Mouse (Mus musculus) hindbrain, embryonic 12.5 days (tissue): ENCODE data around the gene Fam213a. TPM values are rescaled to one million over a fixed set of nuclear protein-coding genes. Genes with fewer than 3 reads are reported as not detected.
A peak's percentile ranks its signal among the peaks of the same experiment; 100 is the strongest.

Source experiments
- ATAC-seq: fragments of 200-750 bp; cut with Nextera tagmentation; 2 replicates; pipeline ENCODE4 v1.8.0; 2017; ENCODE audit warnings: moderate TSS enrichment; ENCODE audit not compliant: low FRiP score
- H3K27ac ChIP-seq: fragments of 300-500 bp; sonication (generic); 2 replicates; pipeline ENCODE4 v1.5.1; 2016; ENCODE audit warnings: mild to moderate bottlenecking
- H3K27me3 ChIP-seq: fragments of 300-500 bp; sonication (generic); 2 replicates; pipeline ENCODE4 v1.6.1; 2016; ENCODE audit warnings: mild to moderate bottlenecking
- H3K36me3 ChIP-seq: fragments of 300-500 bp; sonication (generic); 2 replicates; pipeline ENCODE4 v1.6.1; 2016; ENCODE audit warnings: mild to moderate bottlenecking
- H3K4me1 ChIP-seq: fragments of 300-500 bp; sonication (generic); 2 replicates; pipeline ENCODE4 v1.6.1; 2016
- H3K4me2 ChIP-seq: fragments of 300-500 bp; sonication (generic); replicated peaks from 2 replicates; pipeline ENCODE4 v1.6.1; 2016; ENCODE audit warnings: mild to moderate bottlenecking
- H3K4me3 ChIP-seq: fragments of 300-500 bp; sonication (generic); 2 replicates; pipeline ENCODE4 v1.5.1; 2016; ENCODE audit warnings: mild to moderate bottlenecking
- H3K9ac ChIP-seq: fragments of 300-500 bp; sonication (generic); 2 replicates; pipeline ENCODE4 v1.6.1; 2016; ENCODE audit warnings: mild to moderate bottlenecking, moderate library complexity
- H3K9me3 ChIP-seq: fragments of 300-500 bp; sonication (generic); replicated peaks from 2 replicates; pipeline ENCODE4 v1.6.1; 2016; ENCODE audit warnings: mild to moderate bottlenecking
- WGBS: fragments of 180-500 bp; shearing (Covaris S2); methylation state at CpG from one replicate; pipeline ENCODE4 v1.1.7; 2016; 5-methylcytosine and 5-hydroxymethylcytosine counted together
- polyA plus RNA-seq: library from polyadenylated mRNA; unstranded; fragments of >200 nt; fragmentation: Nextera tagmentation; extraction: Ambion mirVana; gene quantifications from 2 replicates; pipeline ENCODE4 v1.2.1, GENCODE M21; 2016

The Fam213a gene
- polyA plus RNA-seq, 1 experiment from 2014 or later = 65.1 TPM

DNA sequence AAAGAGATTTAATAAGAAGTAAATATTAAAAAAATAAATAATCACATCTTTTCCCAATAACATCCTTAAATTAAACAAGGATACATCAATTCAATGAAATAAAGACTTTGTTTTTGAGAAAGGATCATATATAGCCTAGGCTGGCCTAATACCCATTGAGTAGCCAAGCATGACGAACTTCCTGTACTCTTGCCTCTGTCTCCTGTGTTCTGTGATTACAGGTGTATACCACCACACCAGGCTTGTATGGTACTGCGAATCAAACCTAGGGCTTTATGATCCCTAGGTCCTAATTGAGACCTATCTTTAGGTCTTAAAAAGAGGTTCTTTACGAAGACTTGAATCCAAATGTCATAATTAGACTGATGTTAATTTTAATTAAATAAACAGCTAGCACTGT lies 7.7 kb upstream of the Fam213a start:
- no peaks in the 10 kb centered on the region for H3K4me1 ChIP-seq
- no peaks in the 10 kb centered on the region for H3K9me3 ChIP-seq
- H3K27ac ChIP-seq = no peak overlapping the region
- WGBS = 87% methylated on average over 3 of the region's 3 CpGs
- no peak for ATAC-seq
- no peaks in the 10 kb centered on the region for H3K36me3 ChIP-seq
- H3K4me2 ChIP-seq = no peak overlapping the region
- H3K9ac ChIP-seq = no peak overlapping the region
- no peak overlapping the region for H3K4me3 ChIP-seq
- no peaks in the 10 kb centered on the region for H3K27me3 ChIP-seq

DNA sequence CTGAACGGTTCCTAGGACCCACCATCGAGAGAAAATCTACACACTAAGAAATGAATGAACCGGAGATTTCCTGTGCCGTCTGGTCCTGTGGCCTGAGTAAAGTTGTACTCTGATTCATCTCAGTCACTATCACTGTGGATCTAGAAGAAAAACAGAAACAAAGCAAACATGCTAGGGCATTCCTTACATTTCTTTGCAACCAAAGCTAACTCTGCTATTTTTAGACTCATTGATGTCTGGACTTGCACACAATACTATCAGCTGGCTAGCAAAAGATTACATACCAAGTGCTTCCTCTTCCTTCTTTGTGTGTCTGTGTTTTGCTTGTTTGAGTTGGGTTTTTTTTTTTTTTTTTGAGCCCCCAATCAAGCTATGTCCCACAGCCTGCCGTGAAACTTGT lies 3.9 kb upstream of the Fam213a start:
- Histone ChIP-seq H3K4me2 (no peak overlapping the region), H3K9ac (no peak overlapping the region), H3K4me1 (peaks cover 8% of the 10 kb centered on the region), H3K27me3 (no peaks in the 10 kb centered on the region), H3K9me3 (no peaks in the 10 kb centered on the region), H3K36me3 (no peaks in the 10 kb centered on the region), H3K4me3 (no peak overlapping the region), H3K27ac (no peak overlapping the region)
- 81% methylated on average over 5 of the region's 5 CpGs for WGBS
- no peak for ATAC-seq

- H3K9me3 ChIP-seq = no peaks in the 10 kb centered on the region
- ATAC-seq = no peak
- H3K4me1 ChIP-seq = peaks cover 8% of the 10 kb centered on the region
- H3K4me3 ChIP-seq = no peak overlapping the region
- no peak overlapping the region for H3K27ac ChIP-seq
- 84% methylated on average over 5 of the region's 5 CpGs for WGBS
- H3K9ac ChIP-seq = no peak overlapping the region
- H3K4me2 ChIP-seq = no peak overlapping the region
- H3K27me3 ChIP-seq = no peaks in the 10 kb centered on the region
- H3K36me3 ChIP-seq = no peaks in the 10 kb centered on the region
Observed at GRCm38 (mm10) chr14:41014701-41015240, 1.2 kb upstream of the Fam213a start.

GRCm38 (mm10) chr14:41013143-41013542 lies 445 bp downstream of the Fam213a start:
- Histone ChIP-seq H3K36me3 (no peaks in the 10 kb centered on the region), H3K27ac (peak overlapping the region; percentile 56; the same call in 1 of the 2 replicates), H3K9me3 (no peaks in the 10 kb centered on the region), H3K4me2 (peak overlapping the region; percentile 68), H3K27me3 (no peaks in the 10 kb centered on the region), H3K9ac (peak overlapping the region; percentile 71), H3K4me3 (peak overlapping the region; percentile 51), H3K4me1 (peaks cover 8% of the 10 kb centered on the region)
- 25% methylated on average over 9 of the region's 9 CpGs for WGBS
- peak; percentile 3 for ATAC-seq

GRCm38 (mm10) chr14:41011916-41012315 lies 1.7 kb downstream of the Fam213a start:
- no peak overlapping the region for H3K4me3 ChIP-seq
- 86% methylated on average over 3 of the region's 3 CpGs for WGBS
- H3K4me1 ChIP-seq = peaks cover 8% of the 10 kb centered on the region
- H3K27me3 ChIP-seq = no peaks in the 10 kb centered on the region
- no peak overlapping the region for H3K4me2 ChIP-seq
- no peaks in the 10 kb centered on the region for H3K36me3 ChIP-seq
- ATAC-seq = no peak
- no peak overlapping the region for H3K9ac ChIP-seq
- H3K9me3 ChIP-seq = no peaks in the 10 kb centered on the region
- H3K27ac ChIP-seq = no peak overlapping the region

DNA sequence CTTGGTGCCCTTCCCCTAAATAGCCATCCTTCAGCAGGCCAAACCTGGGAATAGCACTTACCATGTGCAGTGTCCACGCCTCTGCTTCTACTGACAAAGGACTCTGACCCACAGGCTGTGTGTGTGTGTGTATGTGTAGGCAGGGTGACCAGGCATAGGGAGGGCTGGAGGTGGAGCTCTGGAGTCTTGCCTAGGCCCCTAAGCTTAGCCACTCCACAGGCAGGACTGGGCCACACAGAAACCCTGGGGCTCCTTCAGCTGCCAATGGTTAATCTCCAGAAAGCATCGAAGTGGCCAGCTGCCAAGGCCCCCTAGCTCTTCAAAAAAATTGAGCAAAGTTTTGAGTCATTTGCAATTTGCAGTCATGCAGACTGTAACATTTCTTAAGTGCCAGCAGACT lies 5.5 kb downstream of the Fam213a start:
- 67% methylated on average over 2 of the region's 2 CpGs for WGBS
- no peak for ATAC-seq
- H3K4me3 ChIP-seq = no peak overlapping the region
- H3K27ac ChIP-seq = no peak overlapping the region
- no peaks in the 10 kb centered on the region for H3K36me3 ChIP-seq
- H3K4me1 ChIP-seq = peaks cover 17% of the 10 kb centered on the region
- H3K9ac ChIP-seq = no peak overlapping the region
- H3K27me3 ChIP-seq = no peaks in the 10 kb centered on the region
- no peak overlapping the region for H3K4me2 ChIP-seq
- no peaks in the 10 kb centered on the region for H3K9me3 ChIP-seq

- Histone ChIP-seq H3K27ac (no peak overlapping the region), H3K27me3 (no peaks in the 10 kb centered on the region), H3K4me2 (no peak overlapping the region), H3K4me3 (no peak overlapping the region), H3K9ac (no peak overlapping the region), H3K9me3 (no peaks in the 10 kb centered on the region), H3K4me1 (peaks cover 16% of the 10 kb centered on the region), H3K36me3 (no peaks in the 10 kb centered on the region)
- ATAC-seq = no peak
- WGBS = 43% methylated on average over 5 of the region's 5 CpGs
Observed at GRCm38 (mm10) chr14:41007641-41008040, 5.9 kb downstream of the Fam213a start.

DNA sequence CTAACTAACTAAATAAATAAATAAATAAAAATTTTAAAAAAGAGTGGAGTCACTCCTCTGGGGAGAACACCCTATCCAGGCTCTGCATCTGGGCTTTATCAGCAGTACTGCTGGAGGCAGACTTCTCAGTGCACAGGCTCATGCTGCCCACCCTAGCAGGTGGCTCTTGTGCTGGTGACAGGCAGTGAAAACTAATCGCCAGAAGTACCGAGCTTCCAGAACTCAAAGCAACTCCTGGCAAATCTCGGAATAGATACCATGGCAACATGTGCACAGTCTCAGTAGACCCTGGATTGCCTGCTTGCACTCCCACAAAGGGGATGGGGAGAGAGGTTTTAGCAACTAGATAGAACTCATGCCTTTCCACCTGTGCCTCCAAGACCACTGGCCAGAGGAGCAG lies 6.7 kb downstream of the Fam213a start:
- no peaks in the 10 kb centered on the region for H3K27me3 ChIP-seq
- H3K4me3 ChIP-seq = no peak overlapping the region
- peaks cover 16% of the 10 kb centered on the region for H3K4me1 ChIP-seq
- H3K9ac ChIP-seq = no peak overlapping the region
- H3K4me2 ChIP-seq = no peak overlapping the region
- no peak overlapping the region for H3K27ac ChIP-seq
- 45% methylated on average over 3 of the region's 3 CpGs for WGBS
- H3K9me3 ChIP-seq = no peaks in the 10 kb centered on the region
- H3K36me3 ChIP-seq = 0 out of 2 replicates have a peak, but pooled peaks cover 2% of the 10 kb centered on the region
- ATAC-seq = no peak

- no peak overlapping the region for H3K4me3 ChIP-seq
- H3K9ac ChIP-seq = no peak overlapping the region
- WGBS = 95% methylated on average over 10 of the region's 10 CpGs
- H3K4me2 ChIP-seq = no peak overlapping the region
- ATAC-seq = no peak
- no peak overlapping the region for H3K27ac ChIP-seq
- no peaks in the 10 kb centered on the region for H3K27me3 ChIP-seq
- H3K4me1 ChIP-seq = peaks cover 16% of the 10 kb centered on the region
- no peaks in the 10 kb centered on the region for H3K9me3 ChIP-seq
- H3K36me3 ChIP-seq = 0 out of 2 replicates have a peak, but pooled peaks cover 6% of the 10 kb centered on the region
Observed at GRCm38 (mm10) chr14:41006263-41006662, 7.3 kb downstream of the Fam213a start.

DNA sequence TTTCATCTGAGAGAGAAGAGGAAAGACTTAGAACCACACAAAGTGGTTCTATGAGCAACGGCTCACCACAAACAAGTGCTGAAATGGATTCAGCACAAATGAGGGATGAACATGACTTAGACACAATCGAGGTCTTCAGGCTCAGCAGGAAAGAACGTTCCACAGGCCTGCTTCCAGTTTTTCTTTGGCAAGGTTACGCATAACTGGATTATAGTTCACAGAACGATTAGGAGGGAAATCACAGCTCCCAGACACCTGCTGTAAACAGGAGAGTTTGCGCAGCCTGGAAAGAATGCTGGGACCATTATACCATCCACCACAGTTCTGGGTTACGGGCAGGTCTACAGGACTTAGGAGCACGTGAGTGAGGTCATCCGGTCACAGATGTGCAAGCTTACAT lies 7.9 kb downstream of the Fam213a start:
- 0 out of 2 replicates have a peak, but pooled peaks cover 9% of the 10 kb centered on the region for H3K36me3 ChIP-seq
- no peaks in the 10 kb centered on the region for H3K27me3 ChIP-seq
- no peak overlapping the region for H3K27ac ChIP-seq
- no peaks in the 10 kb centered on the region for H3K9me3 ChIP-seq
- H3K4me3 ChIP-seq = no peak overlapping the region
- H3K4me1 ChIP-seq = peaks cover 16% of the 10 kb centered on the region
- no peak for ATAC-seq
- no peak overlapping the region for H3K4me2 ChIP-seq
- H3K9ac ChIP-seq = no peak overlapping the region
- 89% methylated on average over 9 of the region's 9 CpGs for WGBS

DNA sequence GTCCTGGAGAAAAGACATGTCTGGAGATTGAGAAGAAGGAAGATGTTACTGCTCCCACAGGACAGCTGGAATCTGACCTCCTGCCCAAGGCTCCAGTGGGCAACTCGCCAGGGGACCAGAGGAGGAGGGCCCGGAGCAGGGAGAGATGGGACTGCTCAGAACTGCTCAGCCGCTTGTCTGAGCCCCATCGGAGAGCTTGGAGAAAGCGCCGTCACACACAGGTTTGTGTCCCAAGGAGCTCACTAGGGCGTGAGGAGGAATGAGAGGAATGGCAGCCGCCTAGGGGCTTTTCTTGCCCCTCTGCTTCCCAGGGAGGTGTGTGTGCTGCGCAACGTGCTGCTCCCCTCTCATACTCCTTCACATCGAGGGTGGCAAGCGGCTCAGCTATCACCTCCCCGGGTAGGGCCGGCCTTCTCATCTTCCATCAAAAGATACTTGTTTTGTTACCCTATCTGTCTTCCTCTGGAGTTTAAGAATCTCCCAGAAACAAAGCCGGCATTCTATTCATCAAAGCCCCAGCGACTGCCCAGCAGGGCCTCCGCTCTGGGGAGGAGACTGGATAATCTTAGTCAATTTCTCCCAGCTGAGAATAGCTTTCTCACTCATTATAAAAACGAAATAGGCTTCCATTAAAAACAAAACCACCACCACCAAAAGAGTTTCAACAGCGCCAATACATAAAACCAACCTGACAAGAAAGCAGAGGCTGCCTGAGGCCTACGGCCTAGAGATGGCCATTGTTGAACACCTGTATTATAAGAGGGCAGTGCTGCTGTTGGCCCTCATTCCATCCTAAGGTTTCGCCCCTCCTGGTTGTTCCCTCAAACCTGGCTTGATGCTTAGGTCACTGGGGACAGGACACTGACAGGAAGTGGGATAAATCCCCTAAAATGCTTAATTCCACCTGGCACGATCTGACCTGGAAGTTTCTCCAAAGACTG lies 9.1 kb downstream of the Fam213a start:
- 0 out of 2 replicates have a peak overlapping the region, but pooled peaks have one; percentile 3 for H3K4me3 ChIP-seq

GRCm38 (mm10) chr14:41001576-41001975 lies 12.0 kb downstream of the Fam213a start:
- WGBS = 91% methylated on average over 5 of the region's 5 CpGs
- ATAC-seq = no peak

More for the DNA sequence above, 9.1 kb downstream of the Fam213a start:
- Histone ChIP-seq H3K9me3 (no peaks in the 10 kb centered on the region), H3K27me3 (no peaks in the 10 kb centered on the region), H3K4me1 (peaks cover 16% of the 10 kb centered on the region), H3K9ac (peak overlapping the region; percentile 50), H3K27ac (peak overlapping the region; percentile 52; the same call in 1 of the 2 replicates), H3K36me3 (peaks cover 9% of the 10 kb centered on the region), H3K4me2 (peak overlapping the region; percentile 39)
- 13% methylated on average over 21 of the region's 22 CpGs for WGBS
- peak; percentile 41; the same call in 1 of the 2 replicates for ATAC-seq

More at GRCm38 (mm10) chr14:41001576-41001975, 12.0 kb downstream of the Fam213a start:
- H3K4me3 ChIP-seq = no peak overlapping the region
- no peak overlapping the region for H3K9ac ChIP-seq
- H3K27me3 ChIP-seq = no peaks in the 10 kb centered on the region
- H3K4me1 ChIP-seq = peaks cover 16% of the 10 kb centered on the region
- H3K4me2 ChIP-seq = no peak overlapping the region
- H3K27ac ChIP-seq = no peak overlapping the region
- H3K9me3 ChIP-seq = no peaks in the 10 kb centered on the region
- peaks cover 25% of the 10 kb centered on the region for H3K36me3 ChIP-seq
